Mouse (Mus musculus) mesoderm, embryonic 11.5 days (tissue): ENCODE results near the gene Agap2.

Experiments
- DNase-seq: peaks from one replicate; pipeline ENCODE4 v3.0.0-alpha.2; 2012; ENCODE audit warnings: low read depth, low spot score

Agap2 gene

DNA sequence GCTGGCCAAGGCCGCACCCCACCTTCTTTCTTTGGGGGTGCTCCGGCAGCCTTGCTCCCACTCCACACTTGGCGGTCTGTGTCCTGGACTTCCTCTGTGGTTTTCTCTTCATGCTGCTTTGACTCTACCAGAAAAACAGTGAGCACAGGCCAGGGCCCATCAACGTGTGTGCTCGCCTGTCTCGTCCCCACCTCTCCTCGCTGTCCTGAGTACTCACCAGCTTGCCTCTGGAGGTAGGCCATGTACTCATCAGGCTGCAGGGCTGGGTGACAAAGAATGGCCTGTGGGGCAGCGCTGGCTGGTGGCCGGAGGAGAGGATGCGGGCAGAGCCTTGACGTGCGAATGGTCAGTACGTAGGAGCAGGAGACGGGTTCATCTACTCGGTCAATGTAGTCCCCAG, 24.8 kb downstream of the Agap2 start:
- DNase-seq: no peak

- no peak for DNase-seq
Observed at GRCm38 (mm10) chr10:127100414-127100813, 25.3 kb downstream of the Agap2 start.

DNA sequence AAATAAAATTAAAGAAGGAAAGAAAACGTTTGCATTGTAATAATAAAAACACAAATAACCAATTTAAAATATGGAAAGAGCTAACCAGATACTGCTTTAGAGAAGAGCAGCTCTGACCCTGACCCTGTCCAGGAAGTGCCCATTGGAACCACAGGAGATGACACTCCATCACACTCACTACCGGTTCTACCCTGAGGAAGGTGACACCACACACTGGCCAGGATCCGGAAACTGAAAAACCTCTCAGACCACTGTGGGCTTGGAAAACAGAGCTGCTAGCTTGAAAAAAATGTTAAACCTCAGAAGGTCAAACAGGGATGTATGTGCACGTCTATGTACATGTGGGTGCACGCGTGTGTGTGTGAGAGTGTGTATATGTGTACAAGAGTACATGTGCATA, 26.1 kb downstream of the Agap2 start:
- no peak for DNase-seq

DNA sequence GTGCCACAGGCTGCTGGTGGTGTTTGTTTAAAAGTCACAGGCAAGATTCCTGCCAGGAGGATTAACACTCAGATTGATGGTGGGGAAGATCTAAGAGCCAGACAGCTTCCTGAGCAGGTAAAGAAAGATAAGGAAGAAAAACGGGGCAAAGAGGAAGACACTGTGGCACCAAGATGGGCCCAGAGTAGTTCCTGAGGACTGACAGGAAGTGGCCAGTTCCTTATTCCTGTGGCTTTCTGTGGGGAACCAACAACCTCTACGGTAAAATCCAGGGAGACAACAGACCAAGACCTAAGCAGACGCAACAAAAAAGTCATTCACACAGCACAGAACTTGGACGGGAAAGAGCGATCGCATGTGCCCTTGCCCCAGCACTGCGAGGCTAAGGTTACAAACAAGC, 28.5 kb downstream of the Agap2 start:
- no peak for DNase-seq

DNA sequence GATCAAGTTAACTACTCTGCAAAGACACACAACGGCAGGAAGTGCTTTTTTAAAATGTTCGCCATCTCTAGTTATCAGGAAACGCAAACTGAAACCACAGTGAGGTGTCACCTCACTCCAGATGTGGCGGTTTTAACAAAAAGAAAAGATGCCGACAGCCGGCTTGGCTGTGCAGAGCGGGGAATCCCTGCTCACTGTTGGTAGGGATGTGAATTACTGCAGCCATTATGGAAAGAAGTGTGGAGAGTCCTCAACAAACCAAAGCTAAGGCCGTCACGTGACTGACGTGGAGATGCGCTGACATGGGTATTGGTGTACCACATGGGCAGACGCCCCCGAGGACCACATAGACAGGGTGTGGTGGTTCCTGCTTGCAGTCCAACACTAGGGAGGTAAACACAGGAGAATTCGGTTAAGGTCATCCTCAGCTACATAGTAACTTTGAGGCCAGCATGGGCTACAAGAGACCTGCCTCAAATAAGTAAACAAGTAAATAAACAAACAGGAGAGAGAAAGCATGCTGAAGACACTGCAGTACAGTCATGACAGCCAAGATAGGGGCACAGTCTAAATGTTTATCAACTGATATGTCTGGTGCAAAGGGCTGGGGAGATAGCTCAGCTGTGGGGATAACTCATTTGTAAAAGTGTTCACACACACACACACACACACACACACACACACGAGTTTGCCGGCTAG, 32.6 kb downstream of the Agap2 start:
- no peak for DNase-seq

- no peak for DNase-seq
Observed at GRCm38 (mm10) chr10:127108262-127108583, 33.1 kb downstream of the Agap2 start.

DNA sequence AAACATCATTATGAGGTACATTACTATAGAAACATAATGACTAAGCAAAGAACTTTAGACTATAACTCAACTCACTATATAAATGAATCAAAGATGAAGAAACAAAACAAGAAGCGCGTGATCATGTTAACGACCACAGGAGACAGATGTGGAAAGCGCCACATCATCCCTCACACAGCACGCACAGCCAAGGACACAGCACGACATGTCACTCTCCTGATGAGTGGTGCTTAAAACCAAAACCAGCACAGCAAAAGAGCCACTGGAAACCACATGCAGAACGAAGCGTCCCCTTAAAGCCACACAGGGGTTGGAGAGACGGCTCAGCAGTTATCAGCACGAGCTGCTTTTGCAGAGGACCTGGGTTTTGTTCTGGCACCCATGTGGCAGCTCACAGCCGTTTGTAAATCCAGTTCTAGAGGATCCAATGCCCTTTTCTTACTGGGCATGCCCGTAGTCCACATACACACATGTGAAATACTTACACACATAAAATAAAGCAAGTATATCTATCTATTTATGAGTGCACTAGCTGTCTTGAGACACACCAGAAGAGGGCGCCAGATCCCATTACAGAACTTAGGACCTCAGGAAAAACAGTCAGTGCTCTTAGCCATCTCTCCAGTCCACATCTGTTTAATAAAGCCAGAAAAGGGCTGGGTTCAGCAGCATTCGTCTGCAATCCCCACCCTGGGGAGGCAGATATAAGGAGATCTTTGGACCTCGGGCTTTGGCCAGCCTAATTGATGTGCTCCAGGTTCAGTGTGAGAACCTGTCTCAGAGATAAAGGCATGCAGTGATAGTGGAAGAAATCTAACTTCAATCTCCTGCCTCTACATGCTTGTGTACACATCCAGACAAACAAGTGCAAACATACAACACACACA, 36.2 kb downstream of the Agap2 start:
- no peak for DNase-seq

DNA sequence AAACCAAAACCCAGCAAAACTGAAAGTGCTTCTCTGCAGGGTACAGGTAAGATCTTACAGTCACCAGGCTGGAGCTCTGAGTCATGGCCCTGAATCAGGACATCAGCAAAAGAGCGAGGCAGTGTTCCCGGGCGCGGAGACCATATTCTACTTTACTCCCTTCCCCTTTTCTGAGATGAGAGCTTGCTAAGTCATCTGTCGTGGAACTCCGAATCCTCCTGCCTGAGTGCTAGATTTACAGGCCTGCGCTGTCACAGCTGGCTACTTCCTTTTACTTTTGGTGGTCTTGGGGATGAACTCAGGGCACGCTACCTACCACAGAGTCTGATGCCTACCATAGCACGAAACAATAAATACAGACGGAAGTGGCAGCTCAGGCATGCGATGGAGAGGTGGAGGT, 39.3 kb downstream of the Agap2 start:
- DNase-seq: no peak

GRCm38 (mm10) chr10:127115068-127115467, 40.0 kb downstream of the Agap2 start:
- no peak for DNase-seq

DNA sequence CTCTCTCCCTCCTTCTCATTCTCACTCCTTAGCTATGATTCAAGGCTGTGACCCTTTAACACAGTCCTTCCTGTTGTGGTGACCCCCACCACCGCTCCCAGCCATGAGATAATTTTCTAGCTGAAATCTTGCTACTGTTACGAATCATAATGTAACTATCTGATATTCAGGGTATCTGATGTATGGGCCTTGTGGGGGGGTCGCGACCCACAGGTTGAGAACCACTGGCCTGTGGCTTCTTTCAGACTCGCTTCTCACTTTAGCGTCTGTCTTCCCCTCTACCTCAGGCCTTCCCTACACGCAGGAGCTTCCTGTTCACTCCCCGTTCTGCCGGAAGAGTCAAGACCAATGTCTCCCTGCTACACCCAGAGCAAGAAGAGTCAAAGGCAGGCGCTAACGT, 43.4 kb downstream of the Agap2 start:
- DNase-seq: no peak

- no peak for DNase-seq
Observed at GRCm38 (mm10) chr10:127119229-127119628, 44.1 kb downstream of the Agap2 start.

DNA sequence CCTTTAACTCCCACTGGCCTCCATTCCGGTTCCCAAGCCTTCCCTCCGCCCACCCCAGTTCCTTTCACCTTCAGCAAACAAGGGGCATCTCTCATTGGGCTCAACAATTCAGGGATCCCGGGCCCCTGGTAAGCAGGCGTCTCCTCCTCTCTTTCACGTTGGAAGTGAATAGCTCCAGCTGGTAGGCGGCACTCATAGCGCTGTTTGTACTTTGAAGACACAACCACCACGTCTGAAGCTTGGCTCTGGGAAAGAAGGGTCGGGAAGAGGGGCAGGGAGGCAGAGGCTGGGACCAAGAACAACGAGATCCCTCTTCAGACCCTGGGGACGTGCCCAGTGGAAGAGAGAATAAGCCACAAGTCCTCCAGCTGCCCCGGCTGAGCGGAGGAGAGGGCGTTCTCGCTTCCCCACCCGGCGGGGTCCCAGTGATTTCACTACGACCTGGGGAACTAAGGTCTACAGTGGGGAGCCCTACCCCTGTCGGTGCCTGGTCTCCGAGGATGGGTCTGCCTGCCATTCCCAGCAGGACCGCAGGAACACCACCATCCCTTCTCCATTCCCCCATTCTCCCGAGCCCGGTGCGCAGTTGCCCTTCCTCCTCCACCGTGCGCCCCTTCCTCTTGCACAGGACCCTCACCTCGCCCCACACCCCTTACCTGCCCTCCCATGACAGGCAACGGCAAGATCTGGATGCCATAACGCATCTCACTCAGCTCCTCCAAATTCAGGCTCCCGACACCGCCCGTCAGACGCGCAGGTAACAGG, 45.4 kb downstream of the Agap2 start:
- DNase-seq: no peak

DNA sequence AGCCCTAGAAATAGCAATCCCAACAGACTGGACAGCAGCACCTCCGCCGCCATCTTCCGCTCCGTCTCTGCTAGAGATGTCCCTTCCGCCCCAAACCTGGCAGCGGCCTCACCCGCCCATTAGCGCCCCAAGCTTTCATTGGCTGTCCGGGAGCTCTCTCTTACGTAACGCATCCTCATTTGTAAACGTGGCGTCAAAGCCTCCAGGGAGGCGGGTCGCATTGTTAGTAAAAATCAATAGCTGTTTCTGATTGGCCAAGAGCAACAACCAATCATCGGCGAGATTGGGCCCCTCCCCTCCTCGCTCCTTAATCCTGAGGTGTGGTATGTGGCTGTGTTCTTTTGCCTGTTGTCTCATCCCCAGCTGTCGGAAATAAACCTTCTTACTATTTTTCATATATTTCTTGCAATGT, 46.0 kb downstream of the Agap2 start, which contains the start of gene Os9:
Os9 (minus strand) TSS at position 66 of the 412 bp plus-strand sequence.
- DNase-seq: peak; percentile 99

DNA sequence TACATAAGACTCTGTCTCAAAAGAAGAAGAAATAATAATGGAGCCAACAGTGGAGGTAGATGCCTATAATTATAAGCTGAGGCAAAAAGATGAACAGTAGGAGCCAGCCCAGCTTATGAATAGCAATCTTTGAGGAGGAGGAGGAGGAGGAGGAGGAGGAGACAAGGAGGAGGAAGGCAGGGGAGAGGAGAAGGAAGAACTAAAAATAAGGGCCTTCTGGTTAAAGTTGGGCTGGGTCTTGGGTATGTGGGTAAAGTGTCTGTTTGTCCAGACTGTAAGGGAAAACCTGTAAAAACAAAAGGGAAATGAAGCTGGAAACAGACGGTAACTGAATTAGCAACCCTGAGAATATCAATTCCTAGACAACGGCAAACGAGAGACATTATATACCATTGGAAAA, 46.9 kb downstream of the Agap2 start:
- no peak for DNase-seq

DNA sequence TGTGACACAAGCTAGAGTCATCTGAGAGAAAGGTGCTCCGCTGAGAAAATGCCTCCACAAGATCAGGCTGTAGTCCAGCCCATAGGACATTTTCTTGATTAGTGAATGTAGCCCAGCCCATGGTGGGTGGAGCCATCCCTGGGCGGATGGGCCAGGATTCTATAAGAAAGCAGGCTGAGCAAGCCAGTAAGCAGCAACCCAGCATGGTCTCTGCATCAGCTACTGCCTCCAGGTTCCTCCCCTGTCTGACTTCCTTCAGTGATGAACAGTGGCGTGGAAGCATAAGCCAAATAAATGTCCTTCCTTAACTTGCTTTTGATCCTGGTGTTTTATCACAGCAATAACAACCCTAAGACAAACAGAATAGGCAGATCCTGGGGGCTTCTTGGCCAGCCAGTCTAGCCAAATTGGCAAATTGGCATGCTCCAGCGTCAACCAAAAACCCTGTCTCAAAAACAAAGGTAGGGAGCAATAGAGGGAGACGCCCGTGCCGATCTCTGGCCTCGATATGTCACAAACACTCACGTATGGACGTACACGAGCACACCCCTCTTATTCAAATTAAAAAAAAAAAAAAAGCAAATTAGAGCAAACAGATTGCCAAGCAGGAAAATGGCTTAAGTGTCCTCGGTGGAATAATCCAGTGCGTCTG, 47.8 kb downstream of the Agap2 start:
- DNase-seq: peak; percentile 39

- peak; percentile 74 for DNase-seq
Observed at GRCm38 (mm10) chr10:127123436-127123805, 48.3 kb downstream of the Agap2 start.

DNA sequence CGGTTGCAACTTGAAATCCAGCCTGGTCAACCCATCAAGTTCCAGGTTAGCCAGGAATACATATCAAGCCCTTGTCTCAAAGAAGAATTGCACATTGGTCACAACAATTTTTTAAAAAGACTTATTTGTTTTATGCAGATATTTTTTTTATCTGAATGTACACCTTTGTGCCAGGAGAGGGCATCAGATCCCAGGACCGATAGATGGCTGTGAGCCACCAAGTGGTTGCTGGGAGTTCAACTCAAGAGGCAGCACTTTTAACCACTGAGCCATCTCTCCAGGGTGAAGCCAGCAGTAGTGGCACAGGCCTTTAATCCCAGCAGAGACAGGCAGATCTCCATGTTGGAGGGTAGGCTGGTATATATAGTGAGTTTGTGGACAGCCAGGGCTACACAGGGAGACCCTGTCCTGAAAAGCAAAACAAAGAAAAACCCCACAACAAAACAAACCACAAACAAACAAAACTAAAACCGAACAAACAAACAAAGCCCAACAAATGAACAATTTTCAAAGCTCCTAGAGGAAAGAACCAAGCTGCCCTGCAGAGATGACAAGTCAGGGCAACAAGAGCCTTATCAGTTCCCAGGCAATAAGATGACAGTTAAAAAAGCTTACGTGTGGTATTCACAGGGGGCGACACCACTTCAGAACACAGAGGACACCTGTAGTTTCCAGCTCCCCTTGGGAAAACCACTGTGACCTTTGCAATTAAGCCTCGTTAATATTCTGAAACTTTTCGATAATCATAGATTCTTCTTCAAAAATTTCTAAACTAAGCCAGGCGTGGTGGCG, 50.3 kb downstream of the Agap2 start:
- DNase-seq: peak; percentile 35

DNA sequence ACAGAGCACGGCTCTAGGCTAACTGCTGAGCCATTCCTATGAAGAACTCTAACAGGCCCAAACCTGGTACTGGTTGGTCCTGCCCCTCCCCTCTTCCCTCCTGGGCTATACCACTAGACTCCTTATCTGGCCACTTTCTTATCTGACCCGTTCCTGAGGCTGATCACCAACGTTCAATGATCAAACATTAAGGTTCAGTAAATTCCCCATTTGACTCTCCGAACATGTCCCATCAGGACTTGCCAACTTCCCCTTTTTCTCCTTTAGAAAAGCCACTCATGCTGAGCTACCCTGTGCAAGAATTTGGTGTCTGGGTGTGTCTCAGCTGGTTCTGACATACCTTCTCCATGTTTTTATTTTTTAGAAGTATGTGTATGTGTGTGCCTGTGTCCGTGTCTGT, 51.5 kb downstream of the Agap2 start:
- DNase-seq: no peak

GRCm38 (mm10) chr10:127127711-127128279, 52.7 kb downstream of the Agap2 start:
- no peak for DNase-seq

DNA sequence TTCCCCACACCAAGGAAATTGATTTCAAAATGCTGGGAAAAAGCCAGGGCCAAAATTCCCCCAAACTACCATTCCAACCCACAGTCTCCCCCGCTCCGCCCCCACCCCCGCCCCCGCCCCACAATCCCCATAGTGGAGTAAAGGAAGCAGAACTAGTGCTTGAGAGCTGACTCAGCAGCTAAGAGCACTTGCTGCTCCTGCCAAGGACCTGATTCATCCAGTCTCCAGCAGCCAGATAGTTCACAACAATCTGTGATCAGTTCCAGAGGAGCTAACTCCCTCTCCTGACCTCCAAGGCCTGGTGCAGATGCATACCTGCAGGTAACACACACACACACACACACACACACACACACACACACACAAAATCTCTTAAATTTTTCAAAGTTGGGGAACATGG, 54.3 kb downstream of the Agap2 start:
- DNase-seq: no peak

GRCm38 (mm10) chr10:127132469-127132868, 57.4 kb downstream of the Agap2 start:
- DNase-seq: no peak
